Mouse (Mus musculus) MEL (cell line): ENCODE results near the gene Rbm47.

ENCODE experiments used
- CHD1 ChIP-seq: IDR thresholded peaks from 2 replicates; pipeline ENCODE4 v1.6.1; 2012; ENCODE audit warnings: low read depth, mild to moderate bottlenecking, inconsistent platforms, low read length, improper control_type of control experiment
- CTCF ChIP-seq, 3 experiments: IDR thresholded peaks in 2 of 3; conservative IDR thresholded peaks in 1 of 3; 2 replicates each; pipeline ENCODE4 v1.5.1; 2011 to 2012; ENCODE audit warnings: low read length in 3 of 3, low read depth in 2 of 3, mild to moderate bottlenecking in 2 of 3, improper control_type of control experiment in 1 of 3, inconsistent platforms in 1 of 3, mixed read lengths in 1 of 3, moderate library complexity in 1 of 3; ENCODE audit not compliant: control insufficient read depth in 1 of 3, insufficient read depth in 1 of 3, poor library complexity in 1 of 3, severe bottlenecking in 1 of 3
- EP300 ChIP-seq, 2 experiments: IDR thresholded peaks; 2 replicates each; pipeline ENCODE4 v1.6.1; 2011; ENCODE audit warnings: improper control_type of control experiment in 2 of 2, low read length in 2 of 2, low read depth in 1 of 2, mild to moderate bottlenecking in 1 of 2
- HCFC1 ChIP-seq: IDR thresholded peaks from 2 replicates; pipeline ENCODE4 v1.6.1; 2012; ENCODE audit warnings: low read depth, mild to moderate bottlenecking, inconsistent platforms, low read length, improper control_type of control experiment, moderate library complexity
- MXI1 ChIP-seq: IDR thresholded peaks from 2 replicates; pipeline ENCODE4 v1.6.1; 2011; ENCODE audit warnings: mild to moderate bottlenecking, low read depth, low read length, improper control_type of control experiment
- POLR2A ChIP-seq, 2 experiments: IDR thresholded peaks; 2 replicates each; pipeline ENCODE4 v1.6.1; 2011 to 2012; ENCODE audit warnings: low read length in 2 of 2, mild to moderate bottlenecking in 2 of 2, control low read depth in 1 of 2, improper control_type of control experiment in 1 of 2, low read depth in 1 of 2, moderate library complexity in 1 of 2; ENCODE audit not compliant: control insufficient read depth in 1 of 2, insufficient read depth in 1 of 2, poor library complexity in 1 of 2
- SIN3A ChIP-seq: IDR thresholded peaks from 2 replicates; pipeline ENCODE4 v1.6.1; 2012; ENCODE audit warnings: low read length, improper control_type of control experiment, inconsistent platforms
- SMC3 ChIP-seq: IDR thresholded peaks from 2 replicates; pipeline ENCODE4 v1.6.1; 2011; ENCODE audit warnings: low read depth, low read length, improper control_type of control experiment
- TAL1 ChIP-seq: IDR thresholded peaks from 2 replicates; pipeline ENCODE4 v1.6.1; 2012; ENCODE audit warnings: mild to moderate bottlenecking, inconsistent platforms, low read length, moderate library complexity, mixed read lengths
- TBP ChIP-seq: IDR thresholded peaks from 2 replicates; pipeline ENCODE4 v1.8.0; 2011; ENCODE audit warnings: low read depth, low read length, improper control_type of control experiment
- UBTF ChIP-seq: IDR thresholded peaks from 2 replicates; pipeline ENCODE4 v1.6.1; 2012; ENCODE audit warnings: low read depth, mild to moderate bottlenecking, inconsistent platforms, low read length, improper control_type of control experiment, moderate library complexity, borderline replicate concordance; ENCODE audit not compliant: insufficient read depth
- USF1 ChIP-seq: IDR thresholded peaks from 2 replicates; pipeline ENCODE4 v1.6.1; 2014; ENCODE audit warnings: low read depth, mild to moderate bottlenecking, inconsistent platforms, low read length, improper control_type of control experiment, moderate library complexity
- ZNF384 ChIP-seq: IDR thresholded peaks from 2 replicates; pipeline ENCODE4 v1.6.1; 2012; ENCODE audit warnings: low read depth, mild to moderate bottlenecking, inconsistent platforms, low read length, improper control_type of control experiment

- TF ChIP-seq TAL1 (no peak), SMC3 (no peak), UBTF (no peak), CTCF (IDR thresholded peaks at IDR 0.05 in 2 of 3, conservative IDR thresholded peaks at IDR 0.05 in 1 of 3; ENCODE audit: control insufficient read depth in 1 of 3, insufficient read depth in 1 of 3, low read depth in 2 of 3, low read length in 3 of 3, poor library complexity in 1 of 3, severe bottlenecking in 1 of 3) (no peak), HCFC1 (no peak), ZNF384 (no peak), EP300 (IDR thresholded peaks at IDR 0.05; ENCODE audit: low read depth in 1 of 2, low read length in 2 of 2) (no peak), POLR2A (IDR thresholded peaks at IDR 0.05; ENCODE audit: control insufficient read depth in 1 of 2, insufficient read depth in 1 of 2, low read depth in 1 of 2, low read length in 2 of 2, poor library complexity in 1 of 2) (no peak), SIN3A (no peak), TBP (no peak), MXI1 (no peak), USF1 (no peak), CHD1 (no peak)
Observed at GRCm38 (mm10) chr5:66153486-66153885, 19.4 kb downstream of the Rbm47 start.
